Mouse (Mus musculus) neural tube, embryonic 14.5 days (tissue): Measurements from ENCODE around the gene Rps6ka5. TPM values are rescaled to one million over a fixed set of nuclear protein-coding genes. Genes with fewer than 3 reads are reported as not detected.

Source experiments
- ATAC-seq: fragments of 200-750 bp; cut with Nextera tagmentation; 2 replicates; pipeline ENCODE4 v1.8.0; 2017; ENCODE audit warnings: low read depth, mild to moderate bottlenecking, moderate TSS enrichment, moderate library complexity
- H3K27ac ChIP-seq: fragments of 300-500 bp; sonication (generic); 2 replicates; pipeline ENCODE4 v1.5.1; 2014; ENCODE audit warnings: low read depth, mild to moderate bottlenecking, control low read depth, low read length, moderate library complexity, mixed read lengths
- H3K27me3 ChIP-seq: fragments of 300-500 bp; sonication (generic); 2 replicates; pipeline ENCODE4 v1.6.1; 2014; ENCODE audit warnings: low read length; ENCODE audit not compliant: control insufficient read depth, insufficient read depth
- H3K36me3 ChIP-seq: fragments of 300-500 bp; sonication (generic); 2 replicates; pipeline ENCODE4 v1.6.1; 2014; ENCODE audit warnings: low read length, mixed read lengths; ENCODE audit not compliant: control insufficient read depth, insufficient read depth
- H3K4me1 ChIP-seq: fragments of 300-500 bp; sonication (generic); 2 replicates; pipeline ENCODE4 v1.6.1; 2014; ENCODE audit warnings: low read length; ENCODE audit not compliant: control insufficient read depth, insufficient read depth
- H3K4me2 ChIP-seq: fragments of 300-500 bp; sonication (generic); 2 replicates; pipeline ENCODE4 v1.6.1; 2014; ENCODE audit warnings: mild to moderate bottlenecking, low read depth, low read length, control low read depth
- H3K4me3 ChIP-seq: fragments of 300-500 bp; sonication (generic); 2 replicates; pipeline ENCODE4 v1.5.1; 2014; ENCODE audit warnings: low read depth, low read length, control low read depth, mixed read lengths
- H3K9ac ChIP-seq: fragments of 300-500 bp; sonication (generic); replicated peaks from 2 replicates; pipeline ENCODE4 v1.6.1; 2014; ENCODE audit warnings: low read depth, mild to moderate bottlenecking, control low read depth, low read length, mixed read lengths
- H3K9me3 ChIP-seq: fragments of 300-500 bp; sonication (generic); 2 replicates; pipeline ENCODE4 v1.6.1; 2016; ENCODE audit warnings: low read length; ENCODE audit not compliant: control insufficient read depth
- WGBS: fragments of 180-500 bp; shearing (Covaris S2); extraction: QIAGEN DNeasy Blood & Tissue Kit; methylation state at CpG from one replicate; pipeline ENCODE4 v1.1.7; 2014; 5-methylcytosine and 5-hydroxymethylcytosine counted together
- polyA plus RNA-seq: library from polyadenylated mRNA; unstranded; fragments of >200 nt; fragmentation: Nextera tagmentation; extraction: Ambion mirVana; gene quantifications from 2 replicates; pipeline ENCODE4 v1.2.1, GENCODE M21; 2014

Rps6ka5 gene
- polyA plus RNA-seq, 1 experiment from 2014 or later = 7.9 TPM

GRCm38 (mm10) chr12:100504585-100504984 is 222.2 kb downstream of the Rps6ka5 start:
- Histone ChIP-seq H3K27me3 (no peaks in the 10 kb centered on the region), H3K4me1 (no peaks in the 10 kb centered on the region), H3K36me3 (no peaks in the 10 kb centered on the region), H3K4me2 (no peak overlapping the region), H3K9ac (no peak overlapping the region), H3K9me3 (no peaks in the 10 kb centered on the region), H3K4me3 (no peak overlapping the region), H3K27ac (no peak overlapping the region)
- ATAC-seq = no peak
- WGBS = 92% methylated on average over 2 of the region's 2 CpGs

- Histone ChIP-seq H3K27me3 (no peaks in the 10 kb centered on the region), H3K4me1 (no peaks in the 10 kb centered on the region), H3K36me3 (0 out of 2 replicates have a peak, but pooled peaks cover 5% of the 10 kb centered on the region), H3K4me3 (no peak overlapping the region), H3K9me3 (no peaks in the 10 kb centered on the region), H3K9ac (no peak overlapping the region), H3K4me2 (no peak overlapping the region), H3K27ac (no peak overlapping the region)
- ATAC-seq = no peak
- WGBS = 86% methylated on average over 4 of the region's 4 CpGs
These were observed 223.1 kb downstream of the Rps6ka5 start for GRCm38 (mm10) chr12:100503659-100504058.

- Histone ChIP-seq H3K4me2 (no peak overlapping the region), H3K4me1 (no peaks in the 10 kb centered on the region), H3K9ac (no peak overlapping the region), H3K9me3 (no peaks in the 10 kb centered on the region), H3K27ac (no peak overlapping the region), H3K27me3 (no peaks in the 10 kb centered on the region), H3K36me3 (0 out of 2 replicates have a peak, but pooled peaks cover 13% of the 10 kb centered on the region), H3K4me3 (no peak overlapping the region)
- ATAC-seq = no peak
- WGBS = 83% methylated on average over 3 of the region's 3 CpGs
These were observed 224.2 kb downstream of the Rps6ka5 start for GRCm38 (mm10) chr12:100502544-100502943.

- no peaks in the 10 kb centered on the region for H3K4me1 ChIP-seq
These were observed 225.5 kb downstream of the Rps6ka5 start for GRCm38 (mm10) chr12:100501261-100501660.

GRCm38 (mm10) chr12:100499469-100499868 is 227.3 kb downstream of the Rps6ka5 start:
- no peak overlapping the region for H3K9ac ChIP-seq
- peaks cover 25% of the 10 kb centered on the region; the same call in 1 of the 2 replicates for H3K36me3 ChIP-seq
- no peak for ATAC-seq
- no peaks in the 10 kb centered on the region for H3K9me3 ChIP-seq
- H3K4me1 ChIP-seq = no peaks in the 10 kb centered on the region
- 91% methylated on average over 13 of the region's 13 CpGs for WGBS
- H3K27ac ChIP-seq = no peak overlapping the region
- no peak overlapping the region for H3K4me3 ChIP-seq
- no peaks in the 10 kb centered on the region for H3K27me3 ChIP-seq
- H3K4me2 ChIP-seq = no peak overlapping the region

More at GRCm38 (mm10) chr12:100501261-100501660, 225.5 kb downstream of the Rps6ka5 start:
- 81% methylated on average over 4 of the region's 4 CpGs for WGBS
- Histone ChIP-seq H3K9me3 (no peaks in the 10 kb centered on the region), H3K27me3 (no peaks in the 10 kb centered on the region), H3K4me3 (no peak overlapping the region), H3K9ac (no peak overlapping the region), H3K27ac (no peak overlapping the region), H3K36me3 (peaks cover 14% of the 10 kb centered on the region; the same call in 1 of the 2 replicates), H3K4me2 (no peak overlapping the region)
- no peak for ATAC-seq

Other genes with a start within 250 kb of the Rps6ka5 start
- 12.5 and 14.0 TPM in 2 replicates for gene Ttc7b, start 206.2 kb downstream of the Rps6ka5 start, polyA plus RNA-seq
- 1.9 and 4.0 TPM in 2 replicates for gene Dglucy, start 52.1 kb upstream of the Rps6ka5 start, polyA plus RNA-seq
- gene Gpr68, start 181.2 kb upstream of the Rps6ka5 start, polyA plus RNA-seq = 4.3 and 5.4 TPM in 2 replicates